Mouse (Mus musculus) MEL-GATA-1-ER (cell line): ENCODE measurements around the gene Inpp5a.

Experiments used
- DNase-seq: peaks from one replicate; pipeline ENCODE4 v3.0.0-alpha.2; 2012; ENCODE audit warnings: low read depth; ENCODE audit errors: extremely low read depth

Inpp5a gene

GRCm38 (mm10) chr7:139576064-139576686, 187.3 kb downstream of the Inpp5a start:
- peak; percentile 13 for DNase-seq

DNA sequence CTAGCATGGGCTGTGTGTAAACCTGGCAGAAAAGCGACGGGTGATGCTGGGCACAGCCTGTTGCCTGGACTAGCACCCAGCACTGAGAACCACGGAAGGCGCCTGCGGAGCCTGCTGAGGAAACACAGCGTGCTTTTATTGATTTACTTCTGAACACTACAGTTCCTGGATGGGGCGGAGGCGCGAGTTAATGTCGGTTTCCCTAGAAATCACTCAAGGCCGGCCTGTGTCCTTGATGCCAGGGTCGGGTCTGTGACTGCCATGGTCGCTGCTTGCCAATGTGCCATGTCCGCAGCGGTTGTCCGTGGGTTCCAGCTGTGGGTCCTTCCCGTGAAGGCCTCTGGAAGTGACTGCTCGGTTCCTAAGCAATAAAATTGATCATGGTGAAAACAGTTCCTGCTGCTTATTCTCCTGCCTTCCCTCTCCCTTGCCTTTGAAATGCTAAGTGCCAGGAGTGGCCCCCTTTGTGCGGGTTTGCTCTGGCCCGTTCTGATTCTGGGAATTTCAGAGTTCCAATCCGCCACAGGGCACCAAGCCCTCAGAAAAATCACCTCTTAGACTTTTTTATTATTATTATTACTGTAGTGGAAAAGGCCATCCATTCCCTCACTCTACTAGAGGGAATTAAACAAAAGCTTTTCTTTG, 190.5 kb downstream of the Inpp5a start:
- DNase-seq: no peak

- no peak for DNase-seq
Measured at GRCm38 (mm10) chr7:139580851-139581775, 192.2 kb downstream of the Inpp5a start.

GRCm38 (mm10) chr7:139581801-139582571, 193.1 kb downstream of the Inpp5a start:
- DNase-seq: no peak

DNA sequence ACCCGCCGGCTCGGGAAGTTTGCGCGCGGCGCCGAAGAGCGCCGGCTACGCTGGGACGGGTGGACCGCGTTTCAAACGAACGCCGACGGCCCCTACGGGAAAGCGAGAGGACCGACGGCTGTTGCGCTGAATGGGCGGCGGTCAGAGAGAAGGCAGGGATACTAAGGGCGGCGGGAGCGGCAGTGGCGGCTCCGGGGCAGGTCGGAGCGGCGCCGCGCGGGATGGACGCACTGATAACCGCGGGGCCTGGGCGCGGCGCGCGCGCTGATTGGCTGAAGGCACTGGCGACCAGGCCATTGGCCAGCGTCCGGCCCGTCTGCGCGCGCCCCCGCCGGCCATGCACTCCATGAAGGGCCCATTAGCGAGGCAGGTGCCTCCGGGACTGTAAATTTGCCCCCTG, 193.7 kb downstream of the Inpp5a start, which contains the start of gene Nkx6-2:
TSS of gene Nkx6-2 (minus strand) at position 203 of the 400 bp plus-strand sequence.
- DNase-seq: no peak

- no peak for DNase-seq
Measured at GRCm38 (mm10) chr7:139583094-139583737, 194.3 kb downstream of the Inpp5a start.

DNA sequence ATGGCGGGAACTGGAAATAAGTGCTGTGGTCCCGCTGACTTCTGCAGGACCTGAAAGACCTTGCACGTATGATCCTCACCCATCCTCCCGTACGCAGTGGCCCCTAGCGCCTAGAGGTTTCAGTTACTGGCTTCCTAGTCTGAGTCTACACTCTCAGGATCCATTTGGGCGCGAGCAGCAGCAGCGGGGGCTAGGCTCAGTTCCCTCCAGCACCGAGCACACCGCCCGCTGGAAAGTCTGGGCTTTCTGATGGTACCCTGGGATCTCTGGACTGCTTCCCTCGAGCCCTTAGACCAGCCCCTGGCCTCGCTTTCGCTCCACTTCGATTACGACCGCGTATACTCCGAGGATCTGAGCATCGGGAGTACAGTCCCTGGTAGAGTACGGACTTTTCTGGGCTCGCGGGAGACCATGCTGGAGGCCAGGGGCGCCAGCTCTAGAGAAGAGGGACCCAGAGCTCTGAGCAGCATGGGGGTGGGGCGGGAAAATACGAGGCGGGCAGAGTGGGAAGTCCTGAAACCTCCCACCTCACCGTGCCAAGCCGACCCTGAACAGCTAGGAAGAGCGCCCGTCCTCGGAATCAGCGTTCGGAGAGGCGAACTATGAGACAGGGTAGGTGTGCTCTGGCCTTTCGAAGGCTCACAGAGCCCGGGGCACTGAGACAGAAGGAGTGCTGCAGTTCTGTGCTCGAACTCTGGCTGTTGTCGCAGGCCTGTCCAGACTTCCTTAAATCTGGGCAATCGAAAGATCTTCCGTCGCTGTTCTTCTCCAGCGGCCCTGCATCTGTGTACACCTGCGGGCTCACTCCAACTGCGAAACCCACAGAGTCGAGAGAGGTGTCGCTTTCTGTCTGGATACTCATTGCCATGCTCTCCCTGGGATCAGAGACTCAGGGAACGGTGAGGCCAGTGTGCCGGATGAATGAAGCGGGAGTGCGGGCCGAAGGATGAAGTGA, 195.6 kb downstream of the Inpp5a start:
- no peak for DNase-seq

- no peak for DNase-seq
Measured at GRCm38 (mm10) chr7:139585183-139585821, 196.4 kb downstream of the Inpp5a start.

DNA sequence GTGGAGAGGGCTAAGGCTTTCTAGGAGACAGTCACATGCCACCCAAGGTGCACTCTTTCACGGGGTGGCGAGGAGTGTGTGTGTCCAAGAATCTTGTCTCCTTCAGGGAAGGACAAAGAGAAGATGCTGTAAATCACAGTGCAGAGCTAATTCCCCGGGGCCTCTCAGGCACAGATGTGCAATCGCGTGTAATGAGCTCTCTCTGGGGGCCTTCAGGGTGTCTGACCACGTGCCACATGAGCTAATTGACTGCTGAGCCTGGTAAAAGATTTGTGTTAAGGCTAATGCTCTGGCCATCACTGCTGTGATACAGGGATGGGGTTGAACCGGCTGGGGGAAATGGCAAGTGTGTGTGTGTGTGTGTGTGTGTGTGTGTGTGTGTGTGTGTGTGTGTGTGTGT, 199.0 kb downstream of the Inpp5a start:
- DNase-seq: no peak

DNA sequence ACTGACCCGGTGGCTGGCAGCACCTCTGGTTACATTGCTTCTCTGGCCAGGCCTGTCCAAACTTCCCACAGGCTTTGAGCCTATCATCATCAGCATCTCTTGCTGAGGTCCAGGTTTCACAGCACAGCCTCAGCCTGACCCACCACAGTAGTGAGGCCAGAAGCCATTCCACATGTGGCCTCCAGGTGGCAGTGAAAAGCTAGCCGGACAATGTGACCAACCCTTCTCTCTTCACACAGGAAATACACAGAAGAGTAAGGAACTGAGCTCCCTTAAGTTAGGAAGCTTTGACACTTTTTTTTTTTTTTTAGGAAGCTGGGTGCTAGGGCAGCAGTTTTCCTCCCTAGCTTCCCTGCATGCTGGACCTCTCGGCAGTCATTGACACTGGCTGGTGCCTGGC, 201.4 kb downstream of the Inpp5a start:
- DNase-seq: no peak

DNA sequence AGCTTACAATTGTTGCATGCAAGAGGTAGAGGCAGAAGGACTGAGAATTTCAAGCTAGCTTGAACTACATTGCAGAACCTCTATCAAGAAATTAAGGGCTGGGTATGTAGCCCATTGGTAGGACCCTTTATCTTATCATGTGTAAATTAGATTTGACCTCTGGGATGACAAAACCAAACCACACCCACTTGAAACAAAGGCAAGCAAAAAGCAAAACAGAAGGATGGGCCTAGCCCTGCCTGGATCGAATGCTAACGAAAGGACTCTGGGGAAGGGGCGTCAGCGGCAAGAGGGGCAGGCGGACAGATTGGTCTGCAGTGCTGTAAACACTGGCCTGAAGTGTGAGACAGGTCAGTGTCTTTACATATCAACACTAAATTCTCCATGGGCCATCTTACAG, 202.4 kb downstream of the Inpp5a start:
- no peak for DNase-seq

DNA sequence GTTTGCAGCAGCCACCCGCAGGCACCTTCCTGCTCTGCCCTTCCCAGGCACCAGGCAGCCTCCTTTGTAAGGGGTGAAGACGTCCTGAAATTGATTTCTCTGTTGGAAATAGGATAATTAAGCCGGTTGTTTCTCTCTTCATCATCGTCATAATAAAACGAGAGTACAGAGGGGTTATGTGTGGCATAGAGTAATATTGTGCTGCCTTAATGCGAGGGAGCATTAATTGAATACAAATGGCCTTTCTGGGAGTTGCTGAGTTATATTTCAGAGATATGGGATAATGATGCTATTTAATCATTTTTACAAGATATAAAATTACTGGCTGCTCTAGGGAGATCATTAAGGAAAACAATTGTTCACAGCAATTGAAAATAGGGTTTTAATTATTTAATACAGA, 206.4 kb downstream of the Inpp5a start:
- DNase-seq: no peak

GRCm38 (mm10) chr7:139595862-139596261, 207.0 kb downstream of the Inpp5a start:
- no peak for DNase-seq

DNA sequence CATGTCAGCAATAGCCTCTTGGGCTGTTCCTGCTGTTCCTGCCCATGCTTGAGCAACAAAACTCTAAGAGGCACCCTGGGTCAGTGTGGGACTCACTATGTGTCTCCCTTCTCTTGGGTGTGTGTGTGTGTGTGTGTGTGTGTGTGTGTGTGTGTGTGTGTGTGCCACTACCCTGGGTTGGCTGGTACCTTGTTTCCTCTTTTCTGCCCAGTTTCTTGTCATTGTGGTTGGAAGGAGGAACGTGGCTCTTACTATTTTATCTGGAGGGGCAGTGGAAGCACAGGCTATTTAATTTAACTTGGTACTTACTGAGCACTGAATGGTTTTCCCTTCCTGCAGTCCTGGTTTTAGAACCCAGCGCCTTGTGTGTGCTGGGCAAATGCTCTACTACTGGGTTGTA, 221.4 kb downstream of the Inpp5a start:
- DNase-seq: peak; percentile 46

GRCm38 (mm10) chr7:139615767-139616766, 227.2 kb downstream of the Inpp5a start:
- peak; percentile 1 for DNase-seq

GRCm38 (mm10) chr7:139622568-139622967, 233.7 kb downstream of the Inpp5a start:
- no peak for DNase-seq

- DNase-seq: no peak
Measured at GRCm38 (mm10) chr7:139625156-139625555, 236.2 kb downstream of the Inpp5a start.
